In the genomic region with DNA sequence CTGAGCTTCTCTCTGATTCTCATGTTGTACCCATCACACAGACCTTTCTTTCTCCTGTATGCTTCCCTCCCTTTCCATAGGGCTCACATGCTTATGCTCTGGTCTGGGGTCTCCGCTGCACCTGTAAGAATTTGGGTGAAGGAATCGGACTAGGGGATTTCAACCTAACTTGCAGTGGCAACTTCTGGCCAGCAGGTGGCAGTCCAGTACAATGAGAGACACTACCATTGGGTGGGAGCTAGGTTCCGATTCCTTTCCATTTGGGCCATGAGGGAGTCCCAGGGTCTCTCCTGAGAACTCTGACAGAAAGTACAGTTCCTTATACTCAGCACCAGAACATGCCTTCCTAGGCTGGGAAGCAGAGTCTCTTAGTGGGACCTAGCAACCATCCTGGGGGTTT, we compare ENCODE assay signal across 9 mouse cellular contexts. TPM values are rescaled to one million over a fixed set of nuclear protein-coding genes. Genes with fewer than 3 reads are reported as not detected.
DNase-seq lines count a peak whose midpoint lies in the region; ATAC-seq and TF ChIP-seq lines count a peak whose summit lies in the region.
"Had no signal": no experiment of that assay in that cellular context is flagged by ENCODE, and none has a peak within 500 bp of the region (broad histone marks: within the 10 kb centered on the region; RNA-seq: fewer than 3 reads in every experiment).

No protein-coding gene starts in this region.

- no peaks in the 10 kb centered on the region for H3K4me1 ChIP-seq in forebrain, postnatal 0 days (ENCODE audit: insufficient read depth)

- 11% methylated on average over 3 of the region's 3 CpGs for WGBS in forebrain, postnatal 0 days

- H3K9me3 ChIP-seq in forebrain, postnatal 0 days (ENCODE audit: low read length): no peaks in the 10 kb centered on the region

- H3K27me3 ChIP-seq in forebrain, postnatal 0 days (ENCODE audit: insufficient read depth, low read length): no peaks in the 10 kb centered on the region

- H3K27ac ChIP-seq in forebrain, postnatal 0 days (ENCODE audit: low read depth, low read length): no peak overlapping the region

- no peak for ATAC-seq in CD4-positive, CD25-positive, alpha-beta regulatory T cell, adult 4 months
- peak; percentile 40; the same call in 1 of the 2 replicates for ATAC-seq in cerebellum, adult (ENCODE audit: insufficient number of reproducible peaks, low FRiP score, low TSS enrichment)
- ATAC-seq in forebrain, postnatal 0 days: peak; percentile 73

- no peak overlapping the region for H3K4me3 ChIP-seq in forebrain, postnatal 0 days (ENCODE audit: low read depth, low read length)

- H3K4me2 ChIP-seq in forebrain, postnatal 0 days (ENCODE audit: low read depth): no peak overlapping the region

- H3K9ac ChIP-seq in forebrain, postnatal 0 days: no peak overlapping the region

- no peaks in the 10 kb centered on the region for H3K36me3 ChIP-seq in forebrain, postnatal 0 days (ENCODE audit: insufficient read depth)

- TF ChIP-seq CTCF in forebrain, postnatal 0 days (IDR thresholded peaks at IDR 0.05; ENCODE audit: low read depth): peak; percentile 98

- peak; percentile 74 for DNase-seq in CD4-positive, CD25-positive, alpha-beta regulatory T cell, adult 2 months (ENCODE audit: low read depth, low spot score)
- DNase-seq in ES-CJ7 (ENCODE audit: low read depth, low spot score): peak; percentile 47
- DNase-seq in forebrain, postnatal 0 days: peak; percentile 88
- peak; percentile 80 to 83 for DNase-seq in kidney, postnatal 4 days
- DNase-seq in lung, postnatal 10 days: peak; percentile 70
- DNase-seq in skeletal muscle tissue, adult 2 months (ENCODE audit: low read depth, low spot score): peak; percentile 10

RNA-seq across cellular contexts. Expression of gene Vrtn, which starts 13.1 kb away (rescaled TPM):
- not detected for polyA plus RNA-seq in CD4-positive, CD25-positive, alpha-beta regulatory T cell, adult 4 months (2017; shearing (Covaris generic))
- not detected in 2 replicates for total RNA-seq in forebrain, postnatal 0 days (2014; rRNA removed)
- 0.06 TPM in 2 replicates for polyA plus RNA-seq in forebrain, postnatal 0 days (2015; fragmentation: Nextera tagmentation; extraction: Ambion mirVana)
- total RNA-seq: layer of hippocampus, adult 18-20 months had no signal

RNA-seq across cellular contexts. Expression of gene Abcd4, which starts 36.7 kb away (rescaled TPM):
- 10 to 100 TPM; 11.4 to 25.4 TPM for polyA plus RNA-seq in CD4-positive, CD25-positive, alpha-beta regulatory T cell, adult 4 months (2017; shearing (Covaris generic))
- 6.5 and 8.0 TPM in 2 replicates for total RNA-seq in forebrain, postnatal 0 days (2014; rRNA removed)
- polyA plus RNA-seq in forebrain, postnatal 0 days (2015; fragmentation: Nextera tagmentation; extraction: Ambion mirVana): 3.9 and 6.7 TPM in 2 replicates

RNA-seq across cellular contexts. Expression of gene Syndig1l, which starts 44.7 kb away (rescaled TPM):
- polyA plus RNA-seq in CD4-positive, CD25-positive, alpha-beta regulatory T cell, adult 4 months (2017; shearing (Covaris generic)): under 1 TPM in 1 of 2 experiments, not detected in 1; 0.24 TPM
- total RNA-seq in forebrain, postnatal 0 days (2014; rRNA removed): 17.6 and 21.1 TPM in 2 replicates
- polyA plus RNA-seq in forebrain, postnatal 0 days (2015; fragmentation: Nextera tagmentation; extraction: Ambion mirVana): 11.3 and 12.3 TPM in 2 replicates

Comparison
In these comparisons a context has a peak if more than half of its experiments do, and no peak if none do; other contexts are left out.
1. DNase-seq: peak in every context shown above with its lines; median percentile 88 in forebrain, postnatal 0 days; 82 in kidney, postnatal 4 days; 74 in CD4-positive, CD25-positive, alpha-beta regulatory T cell, adult 2 months; 70 in lung, postnatal 10 days; 47 in ES-CJ7; 10 in skeletal muscle tissue, adult 2 months.